Mouse (Mus musculus) left cerebral cortex, adult 9 months (tissue): ENCODE measurements around the gene Cntnap2.

Source experiments
- DNase-seq, 2 experiments: peaks; one replicate each; pipeline ENCODE4 v3.0.0; 2022; ENCODE audit warnings: low spot score in 2 of 2

The Cntnap2 gene

DNA sequence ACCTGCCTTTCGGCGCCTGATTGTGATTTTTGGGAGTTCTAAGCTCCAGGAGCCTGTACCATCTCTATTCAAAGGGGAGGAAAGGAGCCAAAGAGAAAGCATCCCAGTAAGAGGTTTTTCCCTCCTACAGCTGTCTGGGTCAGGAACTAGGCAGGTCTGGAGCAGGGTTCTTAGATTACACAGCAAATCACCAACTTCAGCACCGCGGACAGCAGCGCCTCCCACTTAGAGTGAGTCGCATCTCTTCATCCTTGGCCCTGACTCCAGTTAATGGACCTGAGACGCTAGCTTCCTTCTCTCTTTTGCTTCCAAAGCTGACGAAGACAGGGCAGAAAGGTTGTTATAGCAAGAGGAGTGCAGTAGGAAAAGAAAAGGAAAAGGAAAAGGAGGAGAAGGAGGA lies at the start of gene Cntnap2:
Gene Cntnap2 (plus strand): TSS at position 267 of the 400 bp plus-strand sequence.
- DNase-seq = peak; percentile 26 to 52

DNA sequence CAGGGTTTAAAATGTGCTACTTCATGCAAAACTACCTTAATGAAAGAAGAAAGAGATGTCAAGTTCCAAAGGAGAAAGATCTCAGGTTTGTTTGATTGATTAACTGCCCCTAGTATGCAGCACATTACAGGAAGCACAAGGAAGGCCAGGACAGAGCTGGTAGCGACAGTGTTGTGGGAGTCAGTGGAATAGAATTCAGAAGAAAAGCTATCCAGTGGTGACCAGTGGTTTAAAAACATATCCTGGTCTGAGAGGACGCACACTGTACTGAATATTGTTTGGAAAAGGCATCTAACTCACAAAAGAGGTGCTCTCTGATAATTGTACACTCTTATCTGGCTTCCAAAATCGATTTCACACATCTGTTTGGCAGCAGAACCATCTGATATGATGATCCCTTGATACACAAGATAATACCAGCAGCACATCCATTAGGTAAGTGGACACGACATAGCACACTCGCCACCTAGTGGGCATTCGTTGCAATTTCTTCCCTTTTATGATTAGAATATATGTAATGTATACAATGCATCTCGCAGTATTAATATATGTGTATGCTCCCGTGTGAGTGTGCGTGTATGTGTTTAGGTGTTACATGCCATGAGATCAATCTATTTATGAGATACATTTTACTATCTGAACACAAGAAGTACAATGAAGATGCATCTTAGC lies 33.0 kb upstream of the Cntnap2 start:
- DNase-seq = peak in 1 of 2 experiments; percentile 50

DNA sequence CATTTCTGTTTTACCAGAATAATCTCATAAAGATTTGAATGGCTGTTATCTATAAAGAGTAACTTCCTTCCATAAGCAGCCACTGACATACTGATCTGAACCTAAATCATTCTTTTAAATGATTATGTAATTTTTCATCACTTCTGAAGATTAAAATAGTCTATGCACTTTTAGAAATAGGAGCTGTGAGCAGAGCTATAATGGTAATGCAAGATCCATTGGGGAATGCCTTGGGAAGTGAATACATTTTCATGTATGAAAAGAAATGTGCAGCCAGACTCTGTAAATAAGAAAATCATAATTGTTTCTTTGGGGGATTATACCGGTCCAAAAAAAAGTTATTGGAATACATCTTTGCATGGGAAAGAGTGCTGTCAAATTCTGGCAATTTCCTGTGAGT lies 19.7 kb upstream of the Cntnap2 start:
- DNase-seq = no peak

DNA sequence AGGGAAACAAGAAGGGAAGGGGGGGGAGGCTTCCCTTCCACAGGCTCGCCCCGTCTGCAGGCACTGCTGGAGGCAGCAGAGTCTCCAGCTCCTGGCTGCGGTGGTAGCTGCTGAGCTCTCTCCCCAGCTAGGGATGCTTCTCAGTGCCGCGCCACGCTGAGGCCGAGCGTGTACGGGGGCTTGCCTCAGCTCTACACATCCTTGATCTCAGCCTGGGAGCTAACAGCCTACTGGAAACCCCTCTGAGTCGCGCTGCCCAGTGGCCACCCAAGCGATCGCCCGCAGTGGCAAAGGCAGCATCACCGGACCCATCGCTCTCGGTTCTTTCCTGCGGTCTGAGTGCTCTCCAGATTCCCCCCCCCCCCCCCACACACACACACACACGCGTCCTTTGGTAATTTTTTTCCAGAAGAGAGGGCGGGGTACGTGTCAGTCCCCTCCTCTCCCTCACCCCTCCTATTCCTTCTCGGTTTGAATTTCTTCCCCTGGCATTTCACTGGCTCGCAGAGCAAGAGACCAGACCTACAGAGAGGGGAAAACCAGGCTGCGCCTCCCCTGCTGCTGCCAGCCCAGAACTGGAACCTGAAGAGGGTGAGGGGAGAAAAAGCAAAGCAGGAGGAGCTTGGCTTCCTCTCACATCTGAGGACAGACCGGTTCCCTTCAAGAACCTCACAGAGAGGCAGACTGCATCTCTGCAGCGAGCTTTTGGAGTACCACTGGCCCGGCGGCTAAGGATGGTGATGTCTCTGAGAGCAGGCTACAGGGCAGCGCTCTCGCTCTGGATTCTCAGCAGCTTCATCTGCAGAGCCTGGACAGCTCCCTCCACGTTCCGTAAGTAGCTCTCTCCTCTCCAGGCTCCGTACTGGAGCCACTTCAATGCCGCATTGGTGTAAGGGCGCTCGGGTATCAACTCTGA lies 657 bp downstream of the Cntnap2 start:
- peak; percentile 52 to 76 for DNase-seq

DNA sequence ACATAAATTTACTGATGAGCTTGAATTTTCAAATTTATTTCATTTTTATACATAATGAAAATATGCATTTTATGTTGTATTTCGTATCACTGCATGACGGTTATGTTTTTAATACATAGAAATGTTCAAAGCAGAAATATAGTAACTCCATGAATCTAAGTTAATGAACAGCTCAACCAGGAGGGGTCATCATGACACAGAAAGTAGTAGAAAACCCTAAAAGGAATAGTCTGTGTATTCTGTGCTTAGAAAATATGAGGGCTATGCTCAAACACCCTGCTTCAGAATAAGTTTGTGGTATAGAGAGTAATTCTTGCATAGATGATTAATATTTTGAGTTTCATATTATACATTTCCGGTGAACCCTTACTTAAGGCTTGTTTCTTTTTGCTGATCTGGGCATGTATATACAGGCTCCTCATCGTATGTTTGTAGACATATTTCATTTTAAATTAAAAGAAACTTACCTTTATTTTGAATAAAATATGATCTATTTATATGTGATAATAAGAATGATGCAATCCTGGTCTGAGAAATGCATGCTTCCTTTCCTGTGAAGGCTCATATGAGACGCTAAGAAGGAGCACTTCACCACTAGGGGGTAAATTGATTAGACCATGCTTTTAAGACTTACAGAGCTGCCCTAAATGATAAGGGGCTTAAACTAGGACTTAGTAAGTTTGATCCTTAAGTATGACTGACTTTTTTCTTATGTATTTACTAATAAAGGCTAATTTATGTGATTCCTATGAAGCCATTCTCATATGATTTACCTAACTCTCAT lies 3.2 kb downstream of the Cntnap2 start:
- no peak for DNase-seq

DNA sequence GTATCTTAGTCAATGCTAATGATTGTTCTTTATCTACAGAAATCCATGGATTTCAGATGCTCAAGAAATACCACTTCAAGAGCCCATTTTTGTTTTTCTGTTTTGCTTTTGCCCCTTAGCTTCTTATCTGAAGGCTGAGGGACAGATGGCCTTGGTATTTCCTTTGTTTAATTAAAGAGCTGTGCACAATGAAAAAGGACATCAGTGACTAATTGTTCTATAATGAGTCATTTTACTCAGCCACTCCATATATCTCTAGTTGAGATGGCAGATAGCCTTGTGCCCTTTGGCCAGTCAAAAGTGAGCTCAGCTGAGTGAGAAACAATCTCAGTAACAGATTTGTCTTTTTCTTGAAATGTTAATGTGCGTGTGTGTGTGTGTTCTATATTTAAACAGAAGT lies 29.1 kb downstream of the Cntnap2 start:
- no peak for DNase-seq

DNA sequence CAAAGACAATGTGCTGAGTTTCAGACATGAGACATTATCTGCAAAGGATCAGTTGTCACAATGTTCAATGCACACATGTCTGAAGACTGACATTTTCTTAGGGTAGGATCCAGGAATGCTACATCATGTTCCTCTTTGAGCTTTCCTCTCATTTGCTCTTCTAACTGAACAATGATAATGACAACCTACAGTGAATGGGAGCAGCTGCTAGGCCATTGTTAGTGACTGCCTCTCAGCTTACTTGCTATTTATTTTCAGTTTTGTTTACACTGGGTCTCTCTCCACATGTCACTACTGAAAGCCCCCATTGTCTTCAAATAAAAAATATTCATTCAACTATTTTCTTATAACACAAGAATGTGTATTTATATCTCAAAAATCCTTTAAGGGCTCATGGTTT lies 54.5 kb downstream of the Cntnap2 start:
- no peak for DNase-seq

DNA sequence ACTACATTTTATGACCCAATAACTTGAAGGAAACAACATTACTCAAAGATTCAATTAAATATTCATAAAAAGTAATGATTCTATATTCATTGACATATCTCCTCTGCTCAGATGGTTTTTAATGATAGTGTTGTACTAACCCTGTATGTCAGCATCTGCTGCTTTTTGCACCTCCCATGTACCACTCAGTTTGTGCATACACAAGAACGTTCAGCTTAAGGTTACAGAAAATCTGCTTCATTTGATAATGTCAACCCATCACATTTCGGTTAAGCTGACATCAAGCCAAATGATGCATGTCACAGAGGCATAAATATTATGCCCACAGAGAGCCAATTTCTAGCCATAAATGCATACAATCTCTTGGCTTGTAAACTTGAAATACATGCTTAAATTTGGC lies 85.7 kb downstream of the Cntnap2 start:
- no peak for DNase-seq

DNA sequence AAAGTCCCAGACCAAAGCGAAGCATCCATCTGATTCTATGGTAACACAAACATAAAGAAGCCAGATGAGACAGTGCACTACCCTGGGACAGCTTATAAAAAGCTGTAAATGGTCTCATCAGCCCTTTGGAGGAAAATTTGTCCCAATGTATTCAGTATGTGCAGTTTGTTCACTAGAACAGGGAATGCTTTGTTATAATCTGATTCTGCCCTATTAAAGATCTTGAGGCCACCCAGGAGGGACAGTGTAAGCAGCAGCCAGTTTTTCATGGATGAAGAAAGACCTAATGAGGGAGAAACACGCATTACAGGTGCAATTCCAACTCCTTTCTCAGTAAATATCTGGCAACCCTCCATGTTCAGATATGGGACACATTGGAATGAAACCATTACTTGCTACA lies 145.9 kb downstream of the Cntnap2 start:
- no peak for DNase-seq

DNA sequence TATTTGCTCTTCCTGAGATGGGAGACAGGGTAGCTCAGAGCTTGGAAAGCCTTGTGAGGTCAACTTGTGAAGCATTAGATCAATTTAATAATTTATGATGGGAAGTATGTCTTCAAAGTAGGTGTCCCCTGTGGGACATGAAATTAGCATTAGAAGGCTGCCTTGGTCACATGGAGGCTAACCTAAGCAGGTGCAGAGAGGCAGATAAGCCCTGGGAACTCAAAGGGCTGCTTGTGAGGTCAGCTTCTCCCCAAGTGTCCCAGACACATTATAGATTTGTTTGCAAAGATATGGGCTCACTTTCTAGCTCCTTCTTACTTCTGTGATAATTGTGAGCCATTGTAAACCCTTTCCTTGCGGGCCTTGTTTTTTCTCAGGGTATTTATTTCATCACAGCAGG lies 155.2 kb downstream of the Cntnap2 start:
- no peak for DNase-seq

DNA sequence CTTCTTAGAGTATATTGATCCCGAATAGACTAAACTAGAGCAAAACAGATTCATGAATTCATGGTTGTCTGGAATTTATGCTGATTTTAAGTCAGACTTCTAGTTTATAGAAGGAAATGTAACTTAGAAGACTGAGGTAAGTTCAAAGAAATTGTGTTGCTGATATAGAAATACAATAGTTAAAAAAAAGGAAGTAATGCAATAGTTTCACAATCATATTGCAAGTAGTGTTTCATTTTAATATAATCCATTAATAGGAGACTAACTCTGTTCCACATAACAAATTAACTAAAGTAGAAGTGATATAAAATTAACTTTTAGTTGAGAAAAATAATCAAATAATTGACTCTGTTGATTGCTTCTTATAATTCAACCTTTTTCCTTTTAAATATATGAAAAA lies 169.8 kb downstream of the Cntnap2 start:
- no peak for DNase-seq

DNA sequence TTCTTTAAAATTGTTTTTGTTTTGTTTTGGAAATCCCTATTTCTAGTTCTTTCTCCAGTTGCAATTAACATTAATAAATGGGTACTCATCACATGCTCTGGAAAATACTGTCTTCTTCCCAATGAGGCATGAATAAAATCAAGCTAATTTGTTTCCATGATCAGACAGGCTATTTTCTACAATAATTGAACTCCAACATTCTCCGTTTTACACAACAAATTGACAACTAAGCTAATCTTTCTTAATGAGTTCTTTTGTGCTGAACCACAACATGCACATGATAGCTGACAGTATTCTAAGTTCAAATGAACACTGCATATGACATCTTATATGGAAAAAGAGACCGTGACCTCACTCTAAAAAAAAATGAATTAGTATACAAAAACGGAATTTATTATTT lies 173.4 kb downstream of the Cntnap2 start:
- no peak for DNase-seq

DNA sequence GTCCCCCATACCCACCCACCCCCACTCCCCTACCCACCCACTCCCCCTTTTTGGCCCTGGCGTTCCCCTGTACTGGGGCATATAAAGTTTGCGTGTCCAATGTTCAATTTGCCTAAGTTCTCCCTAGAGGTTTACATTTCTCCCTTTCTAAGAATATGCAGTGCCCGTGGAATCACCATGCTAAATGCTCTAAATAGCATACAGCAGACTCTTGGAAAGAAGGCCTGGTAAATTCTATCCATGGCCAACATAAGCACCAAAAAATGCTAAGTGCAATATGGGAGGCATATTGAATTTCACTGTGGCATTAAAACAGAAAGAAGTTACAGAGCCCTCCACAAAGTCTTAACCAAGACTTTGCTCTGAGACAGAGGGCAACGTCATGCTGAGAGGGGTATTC lies 177.4 kb downstream of the Cntnap2 start:
- no peak for DNase-seq

DNA sequence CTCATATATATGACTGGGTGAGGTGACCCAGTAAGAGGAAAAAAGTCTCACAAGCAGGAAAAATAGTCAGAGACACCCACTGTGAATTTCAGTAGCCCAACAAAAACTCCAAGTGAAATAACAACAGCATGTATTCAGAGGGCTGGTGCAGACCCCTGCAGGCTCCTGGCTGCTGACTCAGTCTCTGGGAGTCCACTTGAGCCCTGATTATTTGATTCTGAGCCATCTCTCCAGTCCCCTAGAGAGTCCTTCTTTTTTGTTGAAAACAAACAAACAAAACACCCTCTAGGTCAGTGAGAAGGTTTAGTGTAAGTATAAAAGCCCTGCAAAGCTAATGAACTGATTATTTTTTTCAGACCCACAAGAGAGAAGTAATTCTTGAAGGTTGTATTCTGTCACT lies 179.0 kb downstream of the Cntnap2 start:
- no peak for DNase-seq

DNA sequence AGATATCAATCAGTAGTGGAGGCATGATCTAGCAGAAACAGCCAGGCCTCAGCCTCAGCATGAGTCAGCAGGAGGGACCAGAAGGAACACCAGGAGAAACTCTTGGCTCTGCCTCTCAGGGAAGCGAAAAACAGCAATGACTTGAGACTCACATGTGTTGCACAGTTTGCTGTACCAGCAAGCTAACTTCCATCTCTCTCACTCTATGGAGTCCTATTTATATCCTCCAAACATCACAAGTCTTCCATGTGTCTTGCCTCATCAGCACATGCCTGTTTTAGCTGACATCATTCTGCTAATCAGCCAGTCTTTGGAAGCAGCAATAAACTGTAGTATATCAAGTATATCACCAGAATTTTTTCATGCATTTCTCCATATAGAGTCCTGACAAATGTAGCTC lies 182.1 kb downstream of the Cntnap2 start:
- DNase-seq = no peak

DNA sequence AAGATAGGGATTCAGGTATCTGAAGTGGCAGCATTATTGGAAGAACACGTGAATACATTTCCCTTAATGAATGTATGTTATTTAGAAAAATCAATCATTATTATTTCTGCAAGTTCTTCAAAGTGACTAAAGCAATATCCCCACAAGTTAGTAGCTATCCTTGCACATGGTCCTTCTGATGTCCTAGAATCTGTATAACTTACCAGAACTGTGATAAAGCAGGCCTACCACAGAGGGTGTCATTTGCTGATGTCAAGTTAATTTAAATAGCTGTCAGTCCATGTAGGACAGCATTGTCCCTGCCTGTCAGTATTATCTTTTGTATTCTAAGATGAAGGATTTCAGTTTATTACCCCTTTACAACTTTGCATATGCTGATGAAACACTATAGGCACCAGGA lies 185.5 kb downstream of the Cntnap2 start:
- no peak for DNase-seq

DNA sequence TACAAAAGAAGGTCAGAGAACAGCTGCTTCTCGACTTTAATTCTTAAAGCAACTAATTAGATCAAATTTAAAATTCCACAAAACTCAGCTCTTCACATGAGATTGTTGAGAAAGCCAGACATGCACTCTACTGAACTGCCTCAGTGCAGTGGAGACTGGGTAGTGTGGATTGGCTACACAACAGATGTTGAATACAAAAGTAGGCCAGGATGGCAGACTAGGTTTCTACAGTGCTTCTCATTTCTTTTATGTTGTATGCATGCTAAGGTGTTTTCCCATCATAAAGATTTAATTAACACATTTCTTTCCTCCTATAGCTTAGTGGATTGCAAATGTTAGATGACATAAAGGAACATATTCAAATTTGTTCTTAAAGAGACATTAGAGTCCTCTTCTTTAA lies 198.9 kb downstream of the Cntnap2 start:
- no peak for DNase-seq

DNA sequence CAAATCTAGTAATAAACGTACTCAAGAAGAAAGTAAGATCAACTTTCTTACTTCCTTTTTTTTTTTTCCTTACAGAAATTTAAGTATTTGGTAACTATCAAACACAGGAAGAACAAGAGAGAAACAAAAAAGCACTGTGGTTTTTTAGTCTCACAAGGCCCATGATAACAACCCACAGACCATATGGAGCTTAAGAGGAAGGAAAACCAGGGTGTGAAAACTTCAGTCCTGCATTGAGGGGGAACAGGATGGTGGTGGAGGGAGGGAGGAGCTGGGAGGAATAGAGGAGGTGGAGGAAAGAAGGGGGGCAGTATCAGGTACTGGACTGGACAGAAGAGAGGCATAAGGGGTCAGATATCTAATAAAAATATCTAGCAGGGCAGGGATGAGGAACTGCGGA lies 212.4 kb downstream of the Cntnap2 start:
- DNase-seq = peak in 1 of 2 experiments; percentile 23

DNA sequence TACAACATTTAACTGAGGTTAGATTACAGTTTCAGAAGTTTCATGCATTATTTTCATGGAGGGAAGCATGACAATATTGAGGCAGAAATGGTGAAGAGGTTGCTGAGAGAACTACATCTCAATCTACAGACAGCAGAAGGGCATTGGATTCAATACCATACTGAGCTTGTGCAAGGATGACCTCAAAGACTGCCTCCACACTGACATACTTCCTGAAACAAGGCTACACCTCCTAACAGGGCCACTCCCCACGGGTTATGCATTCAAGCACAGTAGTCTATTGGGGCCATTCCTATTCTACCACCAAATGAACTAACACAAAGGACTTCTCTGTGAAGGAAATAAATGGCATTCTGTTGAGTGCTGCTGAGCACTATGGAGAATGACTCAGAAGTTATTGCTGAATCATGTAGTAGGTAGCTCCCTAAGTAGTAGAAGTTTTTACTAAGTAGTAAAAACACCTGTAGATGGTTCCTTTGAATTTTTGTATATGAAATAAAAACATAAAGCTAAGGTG lies 214.2 kb downstream of the Cntnap2 start:
- no peak for DNase-seq

DNA sequence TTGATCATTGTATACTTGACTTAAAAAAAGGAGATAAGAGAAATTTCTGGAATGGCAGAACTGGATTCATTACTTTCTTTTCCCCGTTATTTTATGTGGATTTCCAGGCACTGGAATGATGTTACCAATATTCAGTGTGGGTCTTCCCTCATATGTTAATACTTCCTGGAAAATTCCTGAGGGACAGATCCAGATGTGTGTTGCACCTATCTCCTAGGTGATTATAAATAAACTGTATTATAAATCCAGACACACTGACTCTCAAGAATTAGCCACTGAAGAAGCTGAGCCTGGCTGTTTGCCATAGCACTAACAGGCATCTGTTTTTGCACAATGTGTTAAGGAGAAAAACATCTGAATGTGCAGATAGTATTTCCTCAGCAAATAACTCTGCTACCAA lies 231.0 kb downstream of the Cntnap2 start:
- peak in 1 of 2 experiments; percentile 4 for DNase-seq

DNA sequence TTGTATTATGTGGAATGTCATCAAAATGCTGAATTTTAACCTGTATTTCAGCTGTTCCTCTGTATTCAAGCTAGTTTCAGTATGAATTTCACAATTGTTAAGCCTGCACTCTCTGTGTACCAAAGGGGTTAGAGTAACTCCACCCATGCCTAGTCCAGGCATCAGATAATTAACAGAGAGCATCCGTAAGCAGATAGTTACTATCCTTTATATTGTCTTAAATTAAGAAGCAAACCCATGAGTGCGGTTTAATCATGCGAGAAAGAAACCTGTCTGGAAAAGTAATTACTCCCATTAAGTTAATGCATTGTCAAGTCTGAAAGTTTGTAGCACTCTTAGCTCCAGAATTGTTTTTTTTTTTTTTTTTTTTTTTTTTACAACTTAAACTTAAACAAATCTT lies 258.3 kb downstream of the Cntnap2 start:
- no peak for DNase-seq

DNA sequence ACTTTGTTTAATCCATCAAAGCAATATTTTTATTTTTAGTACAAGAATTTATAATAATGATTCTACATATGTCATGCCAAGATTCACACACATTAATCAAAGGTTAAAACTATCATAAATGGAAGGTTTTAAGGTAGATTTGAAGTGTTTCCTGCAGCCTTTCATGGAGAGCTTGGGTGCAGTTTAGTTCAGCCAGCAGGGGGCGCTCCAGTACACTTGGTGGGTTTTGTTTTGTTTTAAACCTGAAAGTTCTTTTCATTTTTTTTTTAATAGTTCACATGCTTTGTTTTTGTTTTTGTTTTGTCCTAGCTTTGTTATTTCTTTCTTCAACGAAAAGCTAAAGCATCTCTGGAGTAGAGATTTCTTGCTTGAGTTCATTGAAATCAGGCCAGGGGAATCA lies 264.3 kb downstream of the Cntnap2 start:
- peak in 1 of 2 experiments; percentile 49 for DNase-seq
